Mouse (Mus musculus) adrenal gland, postnatal 10 days (tissue): ENCODE data around the gene Aifm3. TPM values are rescaled to one million over a fixed set of nuclear protein-coding genes. Genes with fewer than 3 reads are reported as not detected.
A peak's percentile ranks its signal among the peaks of the same experiment; 100 is the strongest.
"Not testable (repeated sequence)": the region's sequence is repeated elsewhere in the genome, so short reads cannot be mapped to it uniquely, and the experiment has no call there.

Experiments
- DNase-seq: peaks from one replicate; pipeline ENCODE4 v3.0.0; 2021; ENCODE audit warnings: mixed read lengths
- total RNA-seq, 2 experiments: library from RNA; stranded (reverse); gene quantifications; 2 replicates each; pipeline ENCODE4 v1.2.3; 2021

Gene Aifm3
- total RNA-seq, 2 experiments from 2014 or later = 3.6 to 4.5 TPM

GRCm38 (mm10) chr16:17553910-17554685 lies 64.7 kb downstream of the Aifm3 start:
- peak; percentile 30 for DNase-seq

GRCm38 (mm10) chr16:17554702-17555101 lies 65.3 kb downstream of the Aifm3 start:
- not testable (repeated sequence) for DNase-seq

- DNase-seq = no peak
Measured at GRCm38 (mm10) chr16:17556180-17556579, 66.8 kb downstream of the Aifm3 start.

- DNase-seq = no peak
Measured at GRCm38 (mm10) chr16:17556907-17557306, 67.5 kb downstream of the Aifm3 start.

Other genes starting within 250 kb of the Aifm3 start
- 10 to 100 TPM in 1 of 2 experiments, 1 to 10 TPM in 1; 6.2 to 11.9 TPM for gene Tmem191c, start 213.5 kb upstream of the Aifm3 start, total RNA-seq
- gene Serpind1, start 158.2 kb upstream of the Aifm3 start, total RNA-seq = 100 to 1,000 TPM in 1 of 2 experiments, 10 to 100 TPM in 1; 50.5 to 111 TPM
- 10 to 100 TPM; 19.8 to 19.9 TPM for gene Snap29, start 83.6 kb upstream of the Aifm3 start, total RNA-seq
- 10 to 100 TPM; 61.7 to 73.1 TPM for gene Pi4ka, start 83.3 kb upstream of the Aifm3 start, total RNA-seq
- gene Crkl, start 37.6 kb upstream of the Aifm3 start, total RNA-seq = 10 to 100 TPM; 28.5 to 31.7 TPM
- 10 to 100 TPM; 60.1 to 70.9 TPM for gene Lztr1, start 19.1 kb downstream of the Aifm3 start, total RNA-seq
- 10 to 100 TPM; 27.1 to 28.4 TPM for gene Thap7, start 41.5 kb downstream of the Aifm3 start, total RNA-seq
- under 1 TPM; 0.48 to 0.58 TPM for gene Lrrc74b, start 71.6 kb downstream of the Aifm3 start, total RNA-seq
- gene P2rx6, start 72.3 kb downstream of the Aifm3 start, total RNA-seq = under 1 TPM; 0.69 to 0.97 TPM
- 1 to 10 TPM; 5.5 to 9.0 TPM for gene Slc7a4, start 93.6 kb downstream of the Aifm3 start, total RNA-seq
- 10 to 100 TPM; 24.4 to 28.0 TPM for gene Smpd4, start 129.7 kb downstream of the Aifm3 start, total RNA-seq
- 1 to 10 TPM; 2.5 to 3.2 TPM for gene Ccdc74a, start 156.9 kb downstream of the Aifm3 start, total RNA-seq
- gene Med15, start 243.3 kb downstream of the Aifm3 start, total RNA-seq = 10 to 100 TPM; 42.7 to 55.3 TPM